Mouse (Mus musculus): ENCODE results near the gene Dact3. TPM values are rescaled to one million over a fixed set of nuclear protein-coding genes. Genes with fewer than 3 reads are reported as not detected.
A peak's percentile ranks its signal among the peaks of the same experiment; 100 is the strongest.

Dact3 gene
- polyA plus RNA-seq, 1 experiment: 19.2 TPM

DNA sequence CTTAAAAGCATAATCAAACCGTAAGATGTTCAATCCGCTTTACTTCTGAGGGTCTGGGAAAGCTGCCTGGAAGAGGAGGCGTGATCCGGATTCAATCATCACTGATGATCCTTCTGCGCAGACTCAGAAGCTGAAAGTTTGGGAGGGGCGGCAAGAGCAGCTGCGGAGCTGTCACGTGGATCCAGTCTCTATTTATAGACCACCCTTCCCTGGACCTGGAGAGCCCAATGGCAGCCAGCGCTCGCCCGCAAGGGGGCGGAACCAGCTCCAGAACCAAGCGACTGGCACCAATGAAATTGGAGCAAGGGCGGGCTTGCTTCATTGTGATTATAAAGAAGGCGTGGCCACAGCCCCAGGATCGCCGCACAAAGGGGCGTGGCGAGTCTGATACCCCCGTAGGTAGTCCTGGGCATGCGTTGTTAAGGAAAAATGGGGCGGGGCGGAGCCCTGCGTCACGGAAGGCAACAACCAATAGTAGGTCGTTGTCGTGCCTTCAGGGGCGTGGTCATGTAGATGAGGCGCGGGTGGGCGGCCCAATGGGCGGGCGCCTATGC, 284 bp upstream of the Dact3 start:
- Histone ChIP-seq H3K27ac (ENCODE audit: insufficient read depth, low read length) (peak overlapping the region; percentile 71), H3K36me3 (ENCODE audit: control insufficient read depth, insufficient read depth, low read length, poor library complexity, severe bottlenecking) (no peaks in the 10 kb centered on the region), H3K9me3 (replicated peaks; ENCODE audit: control insufficient read depth, insufficient read depth, low read length, poor library complexity, severe bottlenecking) (no peaks in the 10 kb centered on the region), H3K9ac (ENCODE audit: low read depth, poor library complexity, severe bottlenecking) (peak overlapping the region; percentile 80), H3K27me3 (ENCODE audit: control insufficient read depth, insufficient read depth, low read length, poor library complexity, severe bottlenecking) (no peaks in the 10 kb centered on the region), H3K4me3 (ENCODE audit: low read depth, low read length) (peak overlapping the region; percentile 59), H3K4me1 (ENCODE audit: control insufficient read depth, insufficient read depth, low read length) (no peaks in the 10 kb centered on the region)
- TF ChIP-seq EP300 (IDR thresholded peaks at IDR 0.05; ENCODE audit: insufficient read depth, low read depth, low read length) (no peak), CTCF (IDR thresholded peaks at IDR 0.05; ENCODE audit: low read depth, low read length) (no peak), POLR2A (IDR thresholded peaks at IDR 0.05; ENCODE audit: insufficient read depth, low read length) (no peak)

DNA sequence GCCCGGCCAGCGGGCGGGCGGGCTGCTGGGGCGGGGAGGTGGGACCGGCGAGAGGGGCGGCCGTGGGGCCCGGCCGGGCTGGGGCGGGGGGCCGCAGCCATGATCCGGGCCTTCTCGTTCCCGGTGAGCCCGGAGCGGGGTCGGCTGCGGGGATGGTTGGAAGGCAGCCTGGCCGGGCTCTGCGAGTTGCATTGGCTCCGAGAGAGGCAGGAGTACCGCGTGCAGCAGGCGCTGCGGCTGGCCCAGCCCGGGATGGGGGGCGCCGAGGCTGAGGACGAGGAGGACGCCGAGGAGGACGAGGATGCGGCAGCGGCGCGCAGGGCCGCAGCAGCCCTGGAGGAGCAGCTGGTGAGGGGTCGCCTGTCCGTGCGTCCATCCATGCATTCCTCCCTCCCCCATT, 209 bp downstream of the Dact3 start:
- H3K9me3 ChIP-seq (replicated peaks; ENCODE audit: control insufficient read depth, insufficient read depth, low read length, poor library complexity, severe bottlenecking): no peaks in the 10 kb centered on the region
- no peak for TF ChIP-seq CTCF (IDR thresholded peaks at IDR 0.05; ENCODE audit: low read depth, low read length)
- TF ChIP-seq EP300 (IDR thresholded peaks at IDR 0.05; ENCODE audit: insufficient read depth, low read depth, low read length): no peak
- no peak for TF ChIP-seq POLR2A (IDR thresholded peaks at IDR 0.05; ENCODE audit: insufficient read depth, low read length)
- H3K27ac ChIP-seq (ENCODE audit: insufficient read depth, low read length): no peak overlapping the region
- H3K27me3 ChIP-seq (ENCODE audit: control insufficient read depth, insufficient read depth, low read length, poor library complexity, severe bottlenecking): no peaks in the 10 kb centered on the region
- peak overlapping the region; percentile 86 for H3K4me3 ChIP-seq (ENCODE audit: low read depth, low read length)
- H3K9ac ChIP-seq (ENCODE audit: low read depth, poor library complexity, severe bottlenecking): peak overlapping the region; percentile 80
- H3K36me3 ChIP-seq (ENCODE audit: control insufficient read depth, insufficient read depth, low read length, poor library complexity, severe bottlenecking): no peaks in the 10 kb centered on the region
- H3K4me1 ChIP-seq (ENCODE audit: control insufficient read depth, insufficient read depth, low read length): no peaks in the 10 kb centered on the region

DNA sequence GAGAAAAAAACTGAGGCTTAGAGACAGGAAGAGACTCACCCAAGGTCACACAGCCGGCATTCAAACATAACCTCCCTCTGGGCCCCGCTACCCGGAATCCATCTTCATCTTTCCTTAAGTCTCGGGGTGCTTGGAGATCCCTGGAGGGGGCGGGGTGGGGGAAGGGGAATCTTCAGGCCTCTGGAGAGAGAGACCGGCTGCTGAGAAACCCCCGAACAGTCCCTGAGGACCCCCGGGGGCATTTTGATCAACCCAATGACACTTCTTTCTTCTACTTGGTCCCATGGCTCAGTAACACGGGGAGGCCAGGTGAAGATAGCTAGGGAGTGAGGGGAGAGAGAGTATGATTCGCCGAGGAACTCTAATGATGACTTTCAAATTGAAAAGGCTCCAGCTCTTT, 889 bp downstream of the Dact3 start:
- Histone ChIP-seq H3K27ac (ENCODE audit: insufficient read depth, low read length) (no peak overlapping the region), H3K36me3 (ENCODE audit: control insufficient read depth, insufficient read depth, low read length, poor library complexity, severe bottlenecking) (no peaks in the 10 kb centered on the region), H3K4me3 (ENCODE audit: low read depth, low read length) (peak overlapping the region; percentile 86), H3K4me1 (ENCODE audit: control insufficient read depth, insufficient read depth, low read length) (no peaks in the 10 kb centered on the region), H3K27me3 (ENCODE audit: control insufficient read depth, insufficient read depth, low read length, poor library complexity, severe bottlenecking) (no peaks in the 10 kb centered on the region), H3K9me3 (replicated peaks; ENCODE audit: control insufficient read depth, insufficient read depth, low read length, poor library complexity, severe bottlenecking) (no peaks in the 10 kb centered on the region), H3K9ac (ENCODE audit: low read depth, poor library complexity, severe bottlenecking) (peak overlapping the region; percentile 80)
- TF ChIP-seq POLR2A (IDR thresholded peaks at IDR 0.05; ENCODE audit: insufficient read depth, low read length): no peak
- TF ChIP-seq CTCF (IDR thresholded peaks at IDR 0.05; ENCODE audit: low read depth, low read length): no peak
- no peak for TF ChIP-seq EP300 (IDR thresholded peaks at IDR 0.05; ENCODE audit: insufficient read depth, low read depth, low read length)

DNA sequence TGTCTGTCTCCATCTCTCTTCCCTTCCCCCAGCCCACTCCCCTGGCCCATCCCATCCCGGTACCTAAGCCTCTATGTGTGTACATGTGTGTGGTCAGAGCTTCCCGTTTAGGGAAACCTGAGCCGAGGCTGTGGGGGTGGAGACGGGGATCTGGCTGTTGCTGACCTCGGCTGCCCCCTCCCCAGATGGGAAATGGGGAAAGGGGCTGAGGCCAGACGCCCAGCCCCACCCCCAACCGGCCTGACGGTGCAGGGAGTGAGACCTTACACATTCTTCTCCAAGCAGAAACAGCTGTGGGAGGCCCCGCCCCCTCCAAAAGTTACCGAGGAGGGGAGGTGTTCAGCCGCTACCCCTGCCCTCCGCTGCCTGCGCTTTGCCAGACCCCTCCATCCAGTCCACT, 1.5 kb downstream of the Dact3 start:
- TF ChIP-seq CTCF (IDR thresholded peaks at IDR 0.05; ENCODE audit: low read depth, low read length): no peak
- TF ChIP-seq EP300 (IDR thresholded peaks at IDR 0.05; ENCODE audit: insufficient read depth, low read depth, low read length): peak; percentile 51; the same call in 1 of the 2 replicates
- Histone ChIP-seq H3K4me3 (ENCODE audit: low read depth, low read length) (peak overlapping the region; percentile 57), H3K36me3 (ENCODE audit: control insufficient read depth, insufficient read depth, low read length, poor library complexity, severe bottlenecking) (no peaks in the 10 kb centered on the region), H3K4me1 (ENCODE audit: control insufficient read depth, insufficient read depth, low read length) (no peaks in the 10 kb centered on the region), H3K9me3 (replicated peaks; ENCODE audit: control insufficient read depth, insufficient read depth, low read length, poor library complexity, severe bottlenecking) (no peaks in the 10 kb centered on the region), H3K27ac (ENCODE audit: insufficient read depth, low read length) (peak overlapping the region; percentile 52), H3K9ac (ENCODE audit: low read depth, poor library complexity, severe bottlenecking) (peak overlapping the region; percentile 9), H3K27me3 (ENCODE audit: control insufficient read depth, insufficient read depth, low read length, poor library complexity, severe bottlenecking) (no peaks in the 10 kb centered on the region)

DNA sequence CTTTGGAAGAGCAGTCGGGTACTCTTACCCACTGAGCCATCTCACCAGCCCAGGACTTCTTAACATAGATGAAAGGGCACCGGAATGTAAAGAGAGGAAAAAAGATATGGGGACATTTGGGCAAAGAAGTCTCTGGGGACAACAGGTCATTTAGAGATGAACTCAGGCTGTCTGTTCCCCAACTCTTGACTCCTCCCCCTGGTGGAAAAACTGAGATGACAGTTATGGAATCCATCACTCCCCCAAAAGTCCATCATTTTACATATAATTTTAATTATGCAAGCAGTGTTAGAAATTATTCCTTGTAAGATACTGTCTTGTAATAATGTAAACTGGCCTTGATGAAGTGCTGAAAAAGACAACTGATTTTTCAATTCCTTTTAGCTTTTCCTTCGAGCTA, 2.6 kb downstream of the Dact3 start:
- no peak overlapping the region for H3K9ac ChIP-seq (ENCODE audit: low read depth, poor library complexity, severe bottlenecking)
- no peak overlapping the region for H3K27ac ChIP-seq (ENCODE audit: insufficient read depth, low read length)
- H3K27me3 ChIP-seq (ENCODE audit: control insufficient read depth, insufficient read depth, low read length, poor library complexity, severe bottlenecking): no peaks in the 10 kb centered on the region
- H3K4me1 ChIP-seq (ENCODE audit: control insufficient read depth, insufficient read depth, low read length): no peaks in the 10 kb centered on the region
- H3K36me3 ChIP-seq (ENCODE audit: control insufficient read depth, insufficient read depth, low read length, poor library complexity, severe bottlenecking): no peaks in the 10 kb centered on the region
- H3K9me3 ChIP-seq (replicated peaks; ENCODE audit: control insufficient read depth, insufficient read depth, low read length, poor library complexity, severe bottlenecking): no peaks in the 10 kb centered on the region
- no peak for TF ChIP-seq EP300 (IDR thresholded peaks at IDR 0.05; ENCODE audit: insufficient read depth, low read depth, low read length)
- no peak for TF ChIP-seq CTCF (IDR thresholded peaks at IDR 0.05; ENCODE audit: low read depth, low read length)
- TF ChIP-seq POLR2A (IDR thresholded peaks at IDR 0.05; ENCODE audit: insufficient read depth, low read length): no peak
- no peak overlapping the region for H3K4me3 ChIP-seq (ENCODE audit: low read depth, low read length)

DNA sequence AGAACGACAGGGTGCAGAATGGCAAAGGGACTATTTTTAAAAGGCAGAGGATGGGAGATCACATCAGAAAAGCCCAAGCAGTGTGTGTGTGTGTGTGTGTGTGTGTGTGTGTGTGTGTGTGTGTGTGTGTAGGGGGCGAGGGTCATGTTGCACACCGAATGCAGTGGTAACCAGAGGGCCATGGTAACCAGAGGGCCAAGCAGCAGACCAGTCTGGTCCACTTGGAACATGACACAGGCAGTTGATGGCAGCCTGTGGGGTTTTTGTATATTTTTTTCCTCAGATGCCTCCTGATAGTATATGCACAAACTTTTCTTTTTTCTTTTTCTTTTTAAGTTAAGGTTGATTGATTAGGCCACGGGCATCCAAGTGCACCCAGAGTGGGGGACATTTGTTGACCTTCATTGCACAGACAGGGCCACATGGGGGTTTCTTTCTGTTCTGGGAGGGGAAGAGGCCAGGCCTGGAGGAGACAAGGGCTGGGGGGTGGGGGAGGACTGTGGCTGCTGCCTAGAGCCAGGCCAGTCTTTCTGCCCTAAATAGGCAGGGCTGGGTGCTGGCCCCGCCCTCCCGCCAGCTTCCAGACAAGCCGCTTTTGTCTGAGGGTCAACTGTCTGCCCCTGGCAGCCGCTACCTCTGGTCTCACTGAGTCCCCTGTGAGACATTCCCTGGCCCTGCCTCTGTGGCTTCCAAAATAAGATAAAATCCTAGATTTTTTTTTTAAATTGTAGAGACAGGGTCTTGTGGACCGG, 4.9 kb downstream of the Dact3 start:
- no peaks in the 10 kb centered on the region for H3K9me3 ChIP-seq (replicated peaks; ENCODE audit: control insufficient read depth, insufficient read depth, low read length, poor library complexity, severe bottlenecking)
- no peaks in the 10 kb centered on the region for H3K36me3 ChIP-seq (ENCODE audit: control insufficient read depth, insufficient read depth, low read length, poor library complexity, severe bottlenecking)
- H3K27ac ChIP-seq (ENCODE audit: insufficient read depth, low read length): peak overlapping the region; percentile 88
- H3K9ac ChIP-seq (ENCODE audit: low read depth, poor library complexity, severe bottlenecking): no peak overlapping the region
- peaks cover 3% of the 10 kb centered on the region for H3K4me1 ChIP-seq (ENCODE audit: control insufficient read depth, insufficient read depth, low read length)
- H3K27me3 ChIP-seq (ENCODE audit: control insufficient read depth, insufficient read depth, low read length, poor library complexity, severe bottlenecking): no peaks in the 10 kb centered on the region
- TF ChIP-seq POLR2A (IDR thresholded peaks at IDR 0.05; ENCODE audit: insufficient read depth, low read length) (no peak), EP300 (IDR thresholded peaks at IDR 0.05; ENCODE audit: insufficient read depth, low read depth, low read length) (peak; percentile 54), CTCF (IDR thresholded peaks at IDR 0.05; ENCODE audit: low read depth, low read length) (no peak)
- H3K4me3 ChIP-seq (ENCODE audit: low read depth, low read length): no peak overlapping the region
